Mouse (Mus musculus): ENCODE results near the gene Zdhhc19.

Zdhhc19 gene

GRCm38 (mm10) chr16:32516006-32516962 is 20.2 kb downstream of the Zdhhc19 start:
- DNase-seq, result no peak

- no peak for DNase-seq
Measured at GRCm38 (mm10) chr16:32517785-32518481, 21.9 kb downstream of the Zdhhc19 start.

- no peak for DNase-seq
Measured at GRCm38 (mm10) chr16:32519656-32520371, 23.7 kb downstream of the Zdhhc19 start.

- no peak for DNase-seq
Measured at GRCm38 (mm10) chr16:32520372-32520748, 24.3 kb downstream of the Zdhhc19 start.

GRCm38 (mm10) chr16:32522578-32523194 is 26.6 kb downstream of the Zdhhc19 start:
- DNase-seq, result no peak

GRCm38 (mm10) chr16:32523462-32524243 is 27.6 kb downstream of the Zdhhc19 start:
- peak; percentile 78 to 81 for DNase-seq

GRCm38 (mm10) chr16:32524244-32524615 is 28.2 kb downstream of the Zdhhc19 start:
- no peak for DNase-seq

- no peak for DNase-seq
Measured at GRCm38 (mm10) chr16:32526906-32527305, 30.8 kb downstream of the Zdhhc19 start.

- DNase-seq, result no peak
Measured at GRCm38 (mm10) chr16:32532878-32533826, 37.1 kb downstream of the Zdhhc19 start.

- no peak for DNase-seq
Measured at GRCm38 (mm10) chr16:32535157-32535751, 39.2 kb downstream of the Zdhhc19 start.

- DNase-seq, result no peak
Measured at GRCm38 (mm10) chr16:32537867-32538660, 42.0 kb downstream of the Zdhhc19 start.

- DNase-seq, result no peak
Measured at GRCm38 (mm10) chr16:32538761-32539255, 42.7 kb downstream of the Zdhhc19 start.

- DNase-seq, result no peak
Measured at GRCm38 (mm10) chr16:32541338-32542179, 45.5 kb downstream of the Zdhhc19 start.

- DNase-seq, result no peak
Measured at GRCm38 (mm10) chr16:32543422-32543821, 47.4 kb downstream of the Zdhhc19 start.

GRCm38 (mm10) chr16:32547156-32548068 is 51.3 kb downstream of the Zdhhc19 start:
- DNase-seq, result no peak

GRCm38 (mm10) chr16:32550084-32550483 is 54.0 kb downstream of the Zdhhc19 start:
- no peak for DNase-seq

GRCm38 (mm10) chr16:32550487-32550886 is 54.4 kb downstream of the Zdhhc19 start:
- DNase-seq, result no peak
